Mouse (Mus musculus) lung, postnatal 0 days (tissue): ENCODE measurements around the gene Slpi. TPM values are rescaled to one million over a fixed set of nuclear protein-coding genes. Genes with fewer than 3 reads are reported as not detected.

ENCODE experiments used
- ATAC-seq: fragments of 200-750 bp; cut with Nextera tagmentation; 2 replicates; pipeline ENCODE4 v1.8.0; 2017; ENCODE audit warnings: moderate library complexity
- DNase-seq: peaks from one replicate; pipeline ENCODE4 v3.0.0-alpha.2; 2016; ENCODE audit warnings: low spot score
- H3K27ac ChIP-seq: fragments of 300-500 bp; sonication (generic); 2 replicates; pipeline ENCODE4 v1.5.1; 2014; ENCODE audit warnings: antibody characterized with exemption, mild to moderate bottlenecking, low read length, mixed read lengths
- H3K27me3 ChIP-seq: fragments of 300-500 bp; sonication (generic); replicated peaks from 2 replicates; pipeline ENCODE4 v1.6.1; 2014; ENCODE audit warnings: low read length, mixed read lengths; ENCODE audit not compliant: insufficient read depth
- H3K36me3 ChIP-seq: fragments of 300-500 bp; sonication (generic); 2 replicates; pipeline ENCODE4 v1.6.1; 2014; ENCODE audit warnings: low read length, mixed read lengths; ENCODE audit not compliant: insufficient read depth
- H3K4me1 ChIP-seq: fragments of 300-500 bp; sonication (generic); 2 replicates; pipeline ENCODE4 v1.6.1; 2014; ENCODE audit warnings: antibody characterized with exemption, low read depth, low read length, mixed read lengths; ENCODE audit not compliant: insufficient read depth
- H3K4me2 ChIP-seq: fragments of 300-500 bp; sonication (generic); replicated peaks from 2 replicates; pipeline ENCODE4 v1.6.1; 2014; ENCODE audit warnings: low read depth, mild to moderate bottlenecking, low read length, moderate library complexity, mixed read lengths
- H3K4me3 ChIP-seq: fragments of 300-500 bp; sonication (generic); 2 replicates; pipeline ENCODE4 v1.5.1; 2014; ENCODE audit warnings: low read depth, low read length
- H3K9ac ChIP-seq: fragments of 300-500 bp; sonication (generic); replicated peaks from 2 replicates; pipeline ENCODE4 v1.6.1; 2014; ENCODE audit warnings: low read depth, mild to moderate bottlenecking
- H3K9me3 ChIP-seq: fragments of 300-500 bp; sonication (generic); 2 replicates; pipeline ENCODE4 v1.6.1; 2016; ENCODE audit warnings: low read length, mixed read lengths
- CTCF ChIP-seq: IDR thresholded peaks from 2 replicates; pipeline ENCODE4 v1.5.1; 2016; ENCODE audit warnings: antibody characterized with exemption, mild to moderate bottlenecking
- EP300 ChIP-seq: IDR thresholded peaks from 2 replicates; pipeline ENCODE4 v1.6.1; 2016; ENCODE audit warnings: antibody characterized with exemption, mild to moderate bottlenecking, control low read depth
- whole genome bisulfite sequencing: fragments of 180-500 bp; shearing (Covaris S2); extraction: QIAGEN DNeasy Blood & Tissue Kit; methylation state at CpG from one replicate; pipeline ENCODE4 v1.1.7; 2014; 5-methylcytosine and 5-hydroxymethylcytosine counted together
- microRNA-seq: library from miRNA; unstranded; fragments of <30 nt; microRNA quantifications from one replicate; pipeline ENCODE4, GENCODE M21; 2016
- polyA plus RNA-seq: library from polyadenylated mRNA; unstranded; fragments of >200 nt; fragmentation: Nextera tagmentation; extraction: Ambion mirVana; gene quantifications from 2 replicates; pipeline ENCODE4 v1.2.1, GENCODE M21; 2015

Gene Slpi
- polyA plus RNA-seq, 1 experiment from 2014 or later = 79.5 TPM

DNA sequence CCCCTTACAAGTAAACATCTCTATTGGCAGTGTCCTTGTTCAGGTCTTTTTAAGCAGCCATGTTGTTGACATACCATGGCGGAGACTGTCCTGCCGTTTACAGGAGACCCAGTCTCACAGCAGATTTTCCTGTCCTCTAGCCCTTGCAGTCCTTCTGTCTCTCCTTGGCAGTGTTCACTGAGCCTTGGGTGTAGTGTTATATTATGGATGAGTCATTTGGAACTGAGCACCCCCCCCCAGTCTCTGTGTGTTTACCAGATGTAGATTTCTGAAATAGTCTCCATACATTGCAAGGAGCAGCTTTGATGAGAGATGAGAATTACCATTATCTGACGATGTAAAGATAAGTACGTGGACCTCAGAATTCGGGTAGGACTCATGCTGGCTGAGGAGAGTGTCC is 76.3 kb downstream of the Slpi start:
- 83% methylated on average over 5 of the region's 5 CpGs for WGBS
- Histone ChIP-seq H3K9me3 (no peaks in the 10 kb centered on the region), H3K27me3 (no peaks in the 10 kb centered on the region), H3K36me3 (no peaks in the 10 kb centered on the region), H3K27ac (no peak overlapping the region), H3K4me2 (no peak overlapping the region), H3K4me1 (no peaks in the 10 kb centered on the region), H3K4me3 (no peak overlapping the region), H3K9ac (no peak overlapping the region)
- DNase-seq (no peak), ATAC-seq (no peak)
- TF ChIP-seq EP300 (no peak), CTCF (no peak)

Small RNAs within 50 kb of the gene (microRNA-seq; reads per million reads assigned to microRNA genes)
- gene Mir7678 = not detected

Other genes starting within 250 kb of the Slpi start
- gene Kcns1, start 218.0 kb downstream of the Slpi start, polyA plus RNA-seq = not detected in 2 replicates
- 0.15 and 0.18 TPM in 2 replicates for gene Wfdc5, start 206.4 kb downstream of the Slpi start, polyA plus RNA-seq
- 0.26 TPM in 1 of 2 replicates, not detected in the other for gene Wfdc12, start 198.5 kb downstream of the Slpi start, polyA plus RNA-seq
- gene Wfdc15a, start 189.0 kb downstream of the Slpi start, polyA plus RNA-seq = not detected in 2 replicates
- gene Wfdc15b, start 167.4 kb downstream of the Slpi start, polyA plus RNA-seq = not detected in 2 replicates
- gene Svs2, start 150.6 kb downstream of the Slpi start, polyA plus RNA-seq = not detected in 2 replicates
- gene Svs3b, start 132.5 kb downstream of the Slpi start, polyA plus RNA-seq = not detected in 2 replicates
- gene Svs4, start 110.6 kb downstream of the Slpi start, polyA plus RNA-seq = not detected in 2 replicates
- gene Svs3a, start 99.8 kb downstream of the Slpi start, polyA plus RNA-seq = not detected in 2 replicates
- gene Svs6, start 72.3 kb downstream of the Slpi start, polyA plus RNA-seq = not detected in 2 replicates
- gene Svs5, start 56.4 kb downstream of the Slpi start, polyA plus RNA-seq = not detected in 2 replicates
- gene Rbpjl, start 14.0 kb upstream of the Slpi start, polyA plus RNA-seq = 29.7 and 42.6 TPM in 2 replicates
- 71.4 and 81.2 TPM in 2 replicates for gene Matn4, start 16.1 kb upstream of the Slpi start, polyA plus RNA-seq
- gene Sdc4, start 54.8 kb upstream of the Slpi start, polyA plus RNA-seq = 217 and 289 TPM in 2 replicates
- gene Sys1, start 67.9 kb upstream of the Slpi start, polyA plus RNA-seq = 63.5 and 66.2 TPM in 2 replicates
- gene Gm20458, start 71.9 kb upstream of the Slpi start, polyA plus RNA-seq = 23.5 and 32.9 TPM in 2 replicates
- not detected in 2 replicates for gene Trp53tg5, start 84.6 kb upstream of the Slpi start, polyA plus RNA-seq
- 39.9 and 44.6 TPM in 2 replicates for gene Dbndd2, start 97.0 kb upstream of the Slpi start, polyA plus RNA-seq
- gene Pigt, start 108.4 kb upstream of the Slpi start, polyA plus RNA-seq = 45.5 and 54.8 TPM in 2 replicates
- 1,345 and 1,354 TPM in 2 replicates for gene Wfdc2, start 173.3 kb upstream of the Slpi start, polyA plus RNA-seq
- gene Spint3, start 184.4 kb upstream of the Slpi start, polyA plus RNA-seq = not detected in 2 replicates
- 0.93 and 1.0 TPM in 2 replicates for gene Wfdc6a, start 196.4 kb upstream of the Slpi start, polyA plus RNA-seq
- gene Eppin, start 204.5 kb upstream of the Slpi start, polyA plus RNA-seq = not detected in 2 replicates
- 0.90 and 1.3 TPM in 2 replicates for gene Wfdc6b, start 224.4 kb upstream of the Slpi start, polyA plus RNA-seq
- 0.36 and 0.43 TPM in 2 replicates for gene Wfdc8, start 224.5 kb upstream of the Slpi start, polyA plus RNA-seq
- not detected in 2 replicates for gene Wfdc16, start 249.7 kb upstream of the Slpi start, polyA plus RNA-seq